Mouse (Mus musculus): ENCODE data around the gene Dlgap4. TPM values are rescaled to one million over a fixed set of nuclear protein-coding genes. Genes with fewer than 3 reads are reported as not detected.
A peak's percentile ranks its signal among the peaks of the same experiment; 100 is the strongest.

Gene Dlgap4
- polyA plus RNA-seq (2015; fragmentation: Nextera tagmentation; extraction: Ambion mirVana) = 10.4 and 11.9 TPM in 2 replicates

DNA sequence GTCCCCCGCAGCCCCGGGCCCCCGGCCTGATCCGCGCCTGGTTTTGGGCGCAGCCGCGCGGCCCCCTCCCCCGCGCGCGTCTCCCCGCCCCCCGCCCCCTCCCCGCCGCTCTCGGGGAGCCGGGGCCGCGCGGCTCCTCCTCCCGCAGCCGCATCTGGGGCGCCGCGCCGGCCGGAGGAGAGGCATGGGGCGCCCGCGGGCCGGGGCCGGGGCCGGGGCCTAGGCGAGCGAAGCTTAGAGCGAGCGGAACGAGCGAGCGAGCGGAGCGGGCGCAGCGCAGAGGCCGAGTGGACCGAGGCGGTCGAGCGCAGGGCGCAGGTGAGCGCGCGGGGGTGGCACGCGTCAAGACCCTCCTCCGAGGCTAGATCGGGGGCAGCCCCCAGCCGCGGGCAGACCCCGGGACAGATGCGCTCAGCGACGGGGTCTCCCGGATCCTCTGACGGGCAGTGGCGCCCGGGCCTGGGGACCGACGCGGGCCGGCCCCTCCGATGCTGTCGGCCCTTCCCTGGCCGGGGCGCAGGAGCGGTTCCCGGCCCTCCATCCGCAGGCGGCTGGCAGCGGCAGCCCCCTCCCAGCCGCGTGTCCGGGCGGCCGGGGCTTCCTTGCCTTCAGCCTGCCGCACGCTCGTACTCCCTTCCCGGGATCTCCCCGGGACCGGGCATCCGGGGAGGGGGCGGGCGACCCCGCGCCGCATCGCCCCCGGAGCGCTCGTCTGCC is at the start of gene Dlgap4:
TSS of gene Dlgap4 (plus strand) at position 165 of the 717 bp plus-strand sequence.
- Histone ChIP-seq H3K27me3 (peaks cover 89% of the 10 kb centered on the region), H3K27ac (replicated peaks) (no peak within 1 kb of the TSS), H3K9ac (no peak within 1 kb of the TSS), H3K4me1 (replicated peaks) (peaks cover 6% of the 10 kb centered on the region), H3K4me2 (peak within 1 kb of the TSS; percentile 66), H3K9me3 (replicated peaks) (no peaks in the 10 kb centered on the region), H3K36me3 (replicated peaks) (no peaks in the 10 kb centered on the region), H3K4me3 (replicated peaks) (peak within 1 kb of the TSS; percentile 46)
- no peak for ATAC-seq (ENCODE audit: insufficient read depth)
- under 1% methylated on average over 89 of the region's 103 CpGs for WGBS (ENCODE audit: insufficient replicate concordance)

DNA sequence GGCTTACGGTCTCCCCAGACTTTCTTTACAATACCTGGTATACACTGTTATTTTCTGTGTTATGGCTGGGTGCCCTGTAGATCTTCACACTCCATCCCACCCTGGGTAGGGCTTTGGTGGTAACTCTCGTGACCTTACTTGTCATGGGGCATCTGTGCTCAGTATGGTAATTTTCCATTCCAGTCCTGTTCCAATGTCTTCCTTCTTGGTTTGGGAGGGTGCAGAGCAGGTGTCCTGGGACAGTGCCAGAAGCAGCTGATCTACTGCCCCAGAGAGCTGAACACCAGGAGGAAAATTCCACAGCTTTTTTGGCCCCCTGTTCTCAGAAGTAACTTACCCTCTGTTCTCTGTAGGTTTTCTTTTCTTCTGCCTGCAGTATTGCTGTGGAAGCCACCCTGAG is 47.0 kb upstream of the Dlgap4 start:
- H3K4me2 ChIP-seq = no peak overlapping the region
- H3K9ac ChIP-seq = no peak overlapping the region
- peaks cover 22% of the 10 kb centered on the region for H3K36me3 ChIP-seq (replicated peaks)
- ATAC-seq (ENCODE audit: insufficient read depth) = no peak
- H3K9me3 ChIP-seq (replicated peaks) = no peaks in the 10 kb centered on the region
- no peaks in the 10 kb centered on the region for H3K27me3 ChIP-seq
- peaks cover 4% of the 10 kb centered on the region for H3K4me1 ChIP-seq (replicated peaks)
- 80% methylated on average over 2 of the region's 2 CpGs for WGBS (ENCODE audit: insufficient replicate concordance)
- H3K4me3 ChIP-seq (replicated peaks) = no peak overlapping the region
- no peak overlapping the region for H3K27ac ChIP-seq (replicated peaks)

DNA sequence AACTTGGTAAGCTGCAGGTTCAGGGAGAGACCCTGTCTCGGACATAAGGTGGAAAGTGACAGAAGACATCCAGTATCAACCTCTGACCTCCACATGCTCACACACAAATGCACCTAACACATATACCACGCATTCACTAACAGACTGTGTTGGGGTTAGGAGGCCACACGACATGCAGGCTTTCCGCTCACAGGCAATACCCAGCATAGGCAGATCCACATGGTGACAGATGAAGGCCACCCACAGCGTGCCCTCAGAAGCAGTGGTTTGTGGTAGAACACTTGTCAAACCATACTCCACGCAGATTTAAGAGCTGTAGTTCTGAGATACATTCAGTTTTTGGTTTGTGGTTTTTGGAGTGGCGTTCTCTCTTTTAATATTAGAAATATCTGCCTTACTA is 44.9 kb upstream of the Dlgap4 start:
- Histone ChIP-seq H3K27me3 (no peaks in the 10 kb centered on the region), H3K27ac (replicated peaks) (no peak overlapping the region), H3K4me3 (replicated peaks) (no peak overlapping the region), H3K36me3 (replicated peaks) (peaks cover 22% of the 10 kb centered on the region), H3K4me1 (replicated peaks) (no peaks in the 10 kb centered on the region), H3K4me2 (no peak overlapping the region), H3K9me3 (replicated peaks) (no peaks in the 10 kb centered on the region), H3K9ac (no peak overlapping the region)
- ATAC-seq (ENCODE audit: insufficient read depth) = no peak
- WGBS (ENCODE audit: insufficient replicate concordance) = 67% methylated on average over 7 of the region's 7 CpGs

DNA sequence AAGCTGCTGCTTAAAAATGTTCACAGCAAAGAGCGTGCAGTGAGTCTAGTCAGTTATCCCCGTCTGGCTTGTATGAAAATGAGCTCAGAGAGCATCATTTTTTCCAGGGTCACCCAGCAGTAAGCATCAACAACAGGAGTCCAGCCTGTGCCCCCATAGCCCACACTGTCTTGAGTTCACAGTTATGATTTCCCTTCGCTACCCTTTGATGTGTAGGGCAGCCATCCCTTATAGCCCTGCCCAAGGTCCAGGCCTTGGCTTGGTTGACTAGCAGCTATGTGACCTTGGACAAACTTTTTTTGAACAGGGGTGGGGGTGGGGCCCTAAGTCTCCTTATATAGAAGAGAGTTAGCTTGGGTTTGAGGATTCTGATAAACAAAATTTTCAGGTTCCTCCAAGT is 44.2 kb upstream of the Dlgap4 start:
- Histone ChIP-seq H3K4me2 (no peak overlapping the region), H3K36me3 (replicated peaks) (peaks cover 22% of the 10 kb centered on the region), H3K27me3 (no peaks in the 10 kb centered on the region), H3K9ac (no peak overlapping the region), H3K9me3 (replicated peaks) (no peaks in the 10 kb centered on the region), H3K4me1 (replicated peaks) (no peaks in the 10 kb centered on the region), H3K4me3 (replicated peaks) (no peak overlapping the region), H3K27ac (replicated peaks) (no peak overlapping the region)
- no peak for ATAC-seq (ENCODE audit: insufficient read depth)
- 79% methylated on average over 3 of the region's 3 CpGs for WGBS (ENCODE audit: insufficient replicate concordance)

DNA sequence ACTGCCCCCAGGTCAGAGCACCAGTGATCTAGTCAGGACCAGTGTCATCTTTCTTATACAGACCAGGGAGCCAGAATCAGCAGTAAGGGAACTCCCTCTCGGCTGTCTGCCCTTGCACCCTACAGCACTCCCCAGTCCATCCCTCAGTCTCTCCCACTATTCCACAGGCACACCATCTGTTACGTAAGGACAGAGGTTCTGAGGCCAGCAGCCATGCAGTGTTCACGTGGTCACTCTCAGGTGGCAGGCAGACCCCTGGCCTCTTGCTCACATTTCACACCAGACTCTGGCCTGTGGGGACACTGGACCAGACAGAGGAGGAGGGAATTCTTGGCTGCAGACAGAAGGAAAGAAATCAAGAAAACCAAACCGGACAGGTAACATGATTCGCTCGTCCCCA is 42.0 kb upstream of the Dlgap4 start:
- H3K27me3 ChIP-seq = no peaks in the 10 kb centered on the region
- H3K4me1 ChIP-seq (replicated peaks) = no peaks in the 10 kb centered on the region
- no peaks in the 10 kb centered on the region for H3K9me3 ChIP-seq (replicated peaks)
- H3K9ac ChIP-seq = no peak overlapping the region
- no peak overlapping the region for H3K4me3 ChIP-seq (replicated peaks)
- H3K4me2 ChIP-seq = no peak overlapping the region
- peaks cover 20% of the 10 kb centered on the region for H3K36me3 ChIP-seq (replicated peaks)
- 63% methylated on average over 6 of the region's 6 CpGs for WGBS (ENCODE audit: insufficient replicate concordance)
- no peak overlapping the region for H3K27ac ChIP-seq (replicated peaks)
- no peak for ATAC-seq (ENCODE audit: insufficient read depth)

DNA sequence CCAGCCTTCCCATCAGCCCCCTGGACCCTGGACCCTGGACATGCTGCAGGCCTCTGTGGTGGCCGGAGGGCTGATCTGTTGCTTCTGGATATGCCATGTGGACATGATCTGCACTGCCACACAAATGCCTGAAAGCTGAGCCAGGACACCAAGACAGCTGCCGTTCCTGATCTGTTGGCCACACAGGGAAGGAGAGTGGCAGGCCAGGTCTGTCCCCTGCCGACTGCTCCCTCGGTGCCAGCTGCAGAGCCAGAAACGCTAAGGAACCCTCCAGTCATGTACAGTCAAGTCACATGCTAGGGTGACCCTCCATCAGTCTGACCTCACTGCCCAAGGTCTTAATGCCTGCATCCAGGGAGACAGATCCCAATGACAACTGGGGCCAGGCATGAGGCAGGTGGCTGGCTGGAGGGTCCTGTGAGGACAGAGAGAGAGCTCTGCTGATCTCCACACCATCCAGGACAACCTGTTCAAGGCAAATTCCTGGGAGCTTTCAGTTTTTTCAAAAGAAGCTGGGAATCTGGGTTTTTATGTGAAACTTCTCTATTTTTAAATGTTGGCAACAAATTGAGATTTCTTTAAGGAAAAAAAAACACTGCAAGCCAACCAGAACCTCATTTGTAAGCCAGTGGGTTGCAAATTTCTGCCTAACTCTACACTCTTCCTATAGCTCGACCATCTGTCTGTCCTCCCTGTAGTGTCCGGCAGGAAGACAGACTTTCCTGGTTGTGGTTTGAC is 36.5 kb upstream of the Dlgap4 start:
- Histone ChIP-seq H3K9ac (no peak overlapping the region), H3K4me3 (replicated peaks) (no peak overlapping the region), H3K27ac (replicated peaks) (no peak overlapping the region), H3K36me3 (replicated peaks) (no peaks in the 10 kb centered on the region), H3K9me3 (replicated peaks) (no peaks in the 10 kb centered on the region), H3K27me3 (no peaks in the 10 kb centered on the region; the same call in 1 of the 2 replicates), H3K4me1 (replicated peaks) (no peaks in the 10 kb centered on the region), H3K4me2 (no peak overlapping the region)
- 56% methylated on average over 7 of the region's 7 CpGs for WGBS (ENCODE audit: insufficient replicate concordance)
- ATAC-seq (ENCODE audit: insufficient read depth) = no peak

DNA sequence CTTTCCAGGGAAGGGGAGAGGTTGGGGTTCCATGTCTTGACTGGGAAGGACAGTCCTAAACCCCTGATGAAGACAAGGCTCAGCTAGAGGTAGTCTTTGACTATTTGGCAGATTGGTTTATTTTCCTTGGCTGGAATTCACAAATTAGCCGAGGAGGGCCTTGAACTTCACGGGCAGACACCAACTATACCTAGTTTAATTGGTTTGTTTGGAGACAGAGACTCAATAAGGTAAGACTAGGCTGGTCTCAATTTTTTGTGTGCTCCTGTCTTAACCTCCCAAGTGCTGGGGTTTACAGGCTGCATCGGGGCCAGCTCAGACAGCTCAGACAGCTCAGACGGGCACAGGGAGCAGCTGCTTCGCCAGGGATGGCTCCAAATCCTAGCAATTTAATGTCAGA is 33.0 kb upstream of the Dlgap4 start:
- H3K4me2 ChIP-seq = no peak overlapping the region
- no peaks in the 10 kb centered on the region for H3K9me3 ChIP-seq (replicated peaks)
- WGBS (ENCODE audit: insufficient replicate concordance) = 52% methylated on average over 5 of the region's 5 CpGs
- no peak for ATAC-seq (ENCODE audit: insufficient read depth)
- no peaks in the 10 kb centered on the region for H3K4me1 ChIP-seq (replicated peaks)
- no peak overlapping the region for H3K4me3 ChIP-seq (replicated peaks)
- no peak overlapping the region for H3K27ac ChIP-seq (replicated peaks)
- no peaks in the 10 kb centered on the region for H3K36me3 ChIP-seq (replicated peaks)
- peaks cover 7% of the 10 kb centered on the region for H3K27me3 ChIP-seq
- no peak overlapping the region for H3K9ac ChIP-seq

DNA sequence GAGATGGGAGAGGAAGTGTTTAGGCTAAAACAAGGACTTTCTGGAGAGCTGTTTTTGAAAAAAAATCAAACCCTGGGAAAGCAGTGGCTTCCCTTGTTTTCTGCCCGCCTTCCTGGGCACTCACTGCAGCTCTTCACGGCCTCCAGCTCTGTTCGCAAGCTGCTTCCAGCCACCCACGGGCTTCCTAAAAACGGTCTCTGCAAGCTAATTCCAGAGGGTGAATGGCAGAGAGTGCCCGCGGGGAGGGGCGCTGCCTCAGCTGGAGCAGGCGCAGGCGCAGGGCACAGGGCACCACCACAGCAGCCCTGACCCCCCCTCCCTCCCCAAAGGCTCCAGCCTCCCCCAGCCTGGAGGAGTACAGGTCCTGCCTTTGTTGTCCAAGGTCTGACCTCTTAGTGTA is 32.3 kb upstream of the Dlgap4 start:
- no peak overlapping the region for H3K4me3 ChIP-seq (replicated peaks)
- no peak overlapping the region for H3K27ac ChIP-seq (replicated peaks)
- H3K4me1 ChIP-seq (replicated peaks) = no peaks in the 10 kb centered on the region
- peaks cover 7% of the 10 kb centered on the region for H3K27me3 ChIP-seq
- H3K9ac ChIP-seq = no peak overlapping the region
- no peak for ATAC-seq (ENCODE audit: insufficient read depth)
- no peaks in the 10 kb centered on the region for H3K9me3 ChIP-seq (replicated peaks)
- no peak overlapping the region for H3K4me2 ChIP-seq
- WGBS (ENCODE audit: insufficient replicate concordance) = 60% methylated on average over 10 of the region's 10 CpGs
- H3K36me3 ChIP-seq (replicated peaks) = no peaks in the 10 kb centered on the region

DNA sequence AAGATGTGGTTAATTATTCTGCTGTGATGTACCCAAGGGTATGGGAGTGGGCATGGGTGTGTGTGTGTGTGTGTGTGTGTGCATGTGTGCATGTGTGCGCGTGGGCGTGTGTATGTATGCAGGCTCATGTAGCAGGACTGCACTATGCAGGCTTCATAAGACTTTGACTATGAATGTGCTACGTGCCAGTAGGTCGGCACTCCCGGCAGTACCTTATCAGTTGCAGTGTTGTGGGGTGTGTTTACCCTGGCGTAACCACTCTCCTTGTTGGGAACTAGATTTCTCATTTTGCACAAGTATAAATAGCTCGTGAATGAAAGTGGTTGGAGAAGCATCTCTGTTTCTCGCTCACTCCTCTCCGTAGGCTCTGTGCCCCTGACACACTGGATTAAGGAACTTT is 30.6 kb upstream of the Dlgap4 start:
- 56% methylated on average over 10 of the region's 10 CpGs for WGBS (ENCODE audit: insufficient replicate concordance)
- ATAC-seq (ENCODE audit: insufficient read depth) = no peak

DNA sequence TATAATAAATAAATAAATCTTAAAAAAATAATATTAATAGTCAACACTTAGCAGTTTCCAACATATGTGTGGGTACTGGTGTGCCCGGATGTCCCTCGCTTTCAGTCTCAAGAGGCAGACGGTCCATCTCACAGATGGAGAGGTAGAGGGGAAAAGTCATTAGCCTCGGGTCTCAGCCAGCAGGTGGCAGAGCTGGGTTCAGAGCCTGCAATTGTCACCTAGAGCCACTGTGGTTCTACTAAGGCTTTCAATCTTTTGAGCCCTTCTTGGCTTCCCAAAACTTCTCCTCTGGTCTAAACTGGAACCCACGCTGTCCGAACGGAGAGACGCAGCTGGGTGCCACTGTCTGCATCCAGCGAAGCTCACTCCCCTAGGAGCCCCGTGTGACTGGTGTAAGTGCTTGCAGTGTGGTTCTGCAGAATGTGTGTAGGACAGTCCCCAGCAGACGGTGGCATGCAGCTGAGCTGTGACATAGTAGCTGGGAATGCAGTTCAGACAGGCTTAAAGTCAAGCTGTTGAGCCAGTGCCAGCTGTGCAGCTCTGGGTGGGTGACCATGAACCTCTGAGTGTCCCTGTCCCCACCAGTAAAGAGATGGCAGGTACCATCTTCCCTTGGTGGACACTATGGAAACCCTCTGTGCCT is 29.2 kb upstream of the Dlgap4 start:
- no peak overlapping the region for H3K4me2 ChIP-seq
- no peaks in the 10 kb centered on the region for H3K4me1 ChIP-seq (replicated peaks)
- WGBS (ENCODE audit: insufficient replicate concordance) = 45% methylated on average over 11 of the region's 11 CpGs
- H3K9me3 ChIP-seq (replicated peaks) = no peaks in the 10 kb centered on the region
- ATAC-seq (ENCODE audit: insufficient read depth) = no peak
- H3K36me3 ChIP-seq (replicated peaks) = no peaks in the 10 kb centered on the region
- peaks cover 7% of the 10 kb centered on the region for H3K27me3 ChIP-seq
- H3K27ac ChIP-seq (replicated peaks) = no peak overlapping the region
- H3K9ac ChIP-seq = no peak overlapping the region
- H3K4me3 ChIP-seq (replicated peaks) = no peak overlapping the region

More for the DNA sequence above, 30.6 kb upstream of the Dlgap4 start:
- Histone ChIP-seq H3K36me3 (replicated peaks) (no peaks in the 10 kb centered on the region), H3K4me2 (no peak overlapping the region), H3K9ac (no peak overlapping the region), H3K9me3 (replicated peaks) (no peaks in the 10 kb centered on the region), H3K27ac (replicated peaks) (no peak overlapping the region), H3K27me3 (peaks cover 7% of the 10 kb centered on the region), H3K4me3 (replicated peaks) (no peak overlapping the region), H3K4me1 (replicated peaks) (no peaks in the 10 kb centered on the region)

DNA sequence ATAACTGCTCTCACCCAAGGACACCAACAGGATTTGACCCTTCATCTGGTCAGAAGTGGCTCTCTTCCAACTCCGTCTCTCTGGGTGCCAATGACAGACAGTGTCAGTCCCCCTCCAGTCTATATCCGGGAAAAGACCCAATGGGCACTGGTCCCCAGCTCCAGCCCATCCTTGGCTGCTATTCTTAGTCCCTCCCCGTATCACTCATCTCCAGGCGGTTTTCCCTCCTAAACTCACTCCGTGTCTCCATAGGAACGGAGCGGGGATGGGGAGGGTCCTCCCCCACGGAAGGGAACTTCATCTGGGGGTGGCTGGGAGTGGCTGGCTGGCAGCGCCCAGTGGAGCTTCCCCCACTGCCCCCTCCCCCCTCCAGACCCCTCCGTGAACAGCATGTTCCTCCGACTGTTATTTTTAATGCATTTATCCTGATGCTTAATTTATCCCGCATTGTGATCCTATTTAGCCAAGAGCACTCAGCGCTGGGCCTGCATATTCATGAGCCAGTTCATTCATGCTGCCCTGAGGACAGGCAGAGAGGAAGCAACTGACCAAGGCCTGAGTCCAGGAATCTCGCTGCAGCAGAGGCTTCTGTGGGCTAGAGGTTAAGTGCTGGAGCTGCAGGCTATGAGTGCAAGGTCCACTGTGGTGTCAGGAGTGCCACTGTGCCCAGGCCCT is 28.6 kb upstream of the Dlgap4 start:
- no peaks in the 10 kb centered on the region for H3K4me1 ChIP-seq (replicated peaks)
- H3K36me3 ChIP-seq (replicated peaks) = no peaks in the 10 kb centered on the region
- no peak overlapping the region for H3K4me2 ChIP-seq
- H3K27ac ChIP-seq (replicated peaks) = no peak overlapping the region
- no peaks in the 10 kb centered on the region for H3K9me3 ChIP-seq (replicated peaks)
- H3K9ac ChIP-seq = no peak overlapping the region
- no peak overlapping the region for H3K4me3 ChIP-seq (replicated peaks)
- ATAC-seq (ENCODE audit: insufficient read depth) = no peak
- WGBS (ENCODE audit: insufficient replicate concordance) = 51% methylated on average over 14 of the region's 14 CpGs
- peaks cover 7% of the 10 kb centered on the region for H3K27me3 ChIP-seq

All from liver, embryonic 15.5 days (tissue).